Mouse (Mus musculus) limb, embryonic 14.5 days (tissue): Measurements from ENCODE around the gene Spg21. TPM values are rescaled to one million over a fixed set of nuclear protein-coding genes. Genes with fewer than 3 reads are reported as not detected.

Experiments
- ATAC-seq: fragments of 200-750 bp; cut with Nextera tagmentation; 2 replicates; pipeline ENCODE4 v1.8.0; 2017; ENCODE audit warnings: low read depth, moderate number of reproducible peaks, moderate TSS enrichment; ENCODE audit not compliant: low FRiP score
- DNase-seq: peaks from one replicate; pipeline ENCODE4 v3.0.0-alpha.2; 2015; ENCODE audit warnings: low spot score
- H3K27ac ChIP-seq: fragments of 300-500 bp; sonication (generic); replicated peaks from 2 replicates; pipeline ENCODE4 v1.5.1; 2014; ENCODE audit warnings: low read depth, mild to moderate bottlenecking, low read length, moderate library complexity, mixed read lengths
- H3K27me3 ChIP-seq: fragments of 300-500 bp; sonication (generic); 2 replicates; pipeline ENCODE4 v1.6.1; 2014; ENCODE audit warnings: low read length, mixed read lengths; ENCODE audit not compliant: control insufficient read depth, insufficient read depth
- H3K36me3 ChIP-seq: fragments of 300-500 bp; sonication (generic); 2 replicates; pipeline ENCODE4 v1.6.1; 2014; ENCODE audit warnings: mild to moderate bottlenecking, low read length, moderate library complexity, mixed read lengths; ENCODE audit not compliant: control insufficient read depth, insufficient read depth
- H3K4me1 ChIP-seq: fragments of 300-500 bp; sonication (generic); 2 replicates; pipeline ENCODE4 v1.6.1; 2014; ENCODE audit warnings: antibody characterized with exemption, low read length, mixed read lengths; ENCODE audit not compliant: control insufficient read depth, insufficient read depth
- H3K4me2 ChIP-seq: fragments of 300-500 bp; sonication (generic); replicated peaks from 2 replicates; pipeline ENCODE4 v1.6.1; 2014; ENCODE audit warnings: low read depth, mild to moderate bottlenecking, low read length, moderate library complexity; ENCODE audit not compliant: severe bottlenecking
- H3K4me3 ChIP-seq: fragments of 300-500 bp; sonication (generic); replicated peaks from 2 replicates; pipeline ENCODE4 v1.5.1; 2014; ENCODE audit warnings: low read length
- H3K9ac ChIP-seq: fragments of 300-500 bp; sonication (generic); 2 replicates; pipeline ENCODE4 v1.6.1; 2014; ENCODE audit warnings: mild to moderate bottlenecking, low read depth, low read length, moderate library complexity; ENCODE audit not compliant: severe bottlenecking
- H3K9me3 ChIP-seq: fragments of 300-500 bp; sonication (generic); 2 replicates; pipeline ENCODE4 v1.6.1; 2016; ENCODE audit warnings: low read length; ENCODE audit not compliant: control insufficient read depth
- POLR2A ChIP-seq: fragments of 200-500 bp; IDR thresholded peaks from 2 replicates; pipeline ENCODE4 v1.8.0; 2012; ENCODE audit warnings: inconsistent platforms, mild to moderate bottlenecking, moderate library complexity, borderline replicate concordance; ENCODE audit not compliant: insufficient read depth, insufficient read length; ENCODE audit errors: extremely low read depth
- WGBS: fragments of 180-500 bp; shearing (Covaris S2); extraction: QIAGEN DNeasy Blood & Tissue Kit; methylation state at CpG from one replicate; pipeline ENCODE4 v1.1.7; 2014; 5-methylcytosine and 5-hydroxymethylcytosine counted together
- polyA plus RNA-seq, 2 experiments: library from polyadenylated mRNA; depleted of rRNA in 1 of 2; stranded (reverse) in 1 of 2; unstranded in 1 of 2; fragments of >200 nt; fragmentation: Nextera tagmentation in 1 of 2; extraction: Ambion mirVana in 1 of 2; gene quantifications; 2 replicates each; pipeline versions ENCODE4 v1.2.1 to v1.2.3; 2012 to 2014

The Spg21 gene
- polyA plus RNA-seq, 2 experiments: 70.3 to 169 TPM

- no peak for ATAC-seq
- no peak for DNase-seq
- Histone ChIP-seq H3K27me3 (no peaks in the 10 kb centered on the region), H3K4me1 (no peaks in the 10 kb centered on the region), H3K4me2 (no peak overlapping the region), H3K9me3 (no peaks in the 10 kb centered on the region), H3K27ac (no peak overlapping the region), H3K36me3 (no peaks in the 10 kb centered on the region), H3K9ac (no peak overlapping the region), H3K4me3 (no peak overlapping the region)
- TF ChIP-seq POLR2A: no peak
- WGBS: 90% methylated on average over 3 of the region's 3 CpGs
Measured at GRCm38 (mm10) chr9:65534111-65534510, 73.4 kb downstream of the Spg21 start.

GRCm38 (mm10) chr9:65535191-65535722 is 74.5 kb downstream of the Spg21 start:
- Histone ChIP-seq H3K9ac (no peak overlapping the region), H3K4me2 (no peak overlapping the region), H3K9me3 (no peaks in the 10 kb centered on the region), H3K27me3 (no peaks in the 10 kb centered on the region), H3K4me3 (no peak overlapping the region), H3K4me1 (no peaks in the 10 kb centered on the region), H3K36me3 (no peaks in the 10 kb centered on the region), H3K27ac (no peak overlapping the region)
- TF ChIP-seq POLR2A: no peak
- WGBS: 46% methylated on average over 3 of the region's 3 CpGs
- ATAC-seq: no peak
- DNase-seq: no peak

GRCm38 (mm10) chr9:65535789-65536469 is 75.2 kb downstream of the Spg21 start:
- no peak overlapping the region for H3K4me2 ChIP-seq
- no peaks in the 10 kb centered on the region for H3K36me3 ChIP-seq
- no peak overlapping the region for H3K4me3 ChIP-seq
- no peaks in the 10 kb centered on the region for H3K9me3 ChIP-seq
- TF ChIP-seq POLR2A: no peak
- WGBS: 86% methylated on average over 10 of the region's 11 CpGs
- no peak for ATAC-seq
- no peak for DNase-seq
- H3K27ac ChIP-seq: no peak overlapping the region
- no peaks in the 10 kb centered on the region for H3K27me3 ChIP-seq
- no peaks in the 10 kb centered on the region for H3K4me1 ChIP-seq
- no peak overlapping the region for H3K9ac ChIP-seq

DNA sequence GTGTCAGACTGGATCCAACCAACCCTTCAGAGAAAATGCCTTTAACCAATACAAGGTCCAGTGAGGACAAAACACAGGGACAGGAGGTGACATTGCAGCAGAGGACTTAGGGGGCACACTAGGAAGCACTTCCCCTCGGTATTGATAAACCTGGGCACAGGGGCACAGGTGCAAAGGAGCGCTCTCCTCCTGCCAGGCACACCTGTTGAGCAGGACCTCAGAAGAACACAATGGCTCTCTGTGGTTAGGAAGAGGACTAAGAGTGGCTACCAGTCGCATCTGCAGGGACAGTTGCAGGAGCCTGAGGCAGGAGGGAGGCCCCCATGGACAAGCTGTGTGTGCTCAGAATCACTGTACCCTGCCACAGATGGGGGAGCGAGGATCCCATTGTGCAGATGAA is 75.7 kb downstream of the Spg21 start:
- DNase-seq: no peak
- Histone ChIP-seq H3K4me2 (no peak overlapping the region), H3K27ac (no peak overlapping the region), H3K4me1 (0 out of 2 replicates have a peak, but pooled peaks cover 3% of the 10 kb centered on the region), H3K4me3 (no peak overlapping the region), H3K36me3 (no peaks in the 10 kb centered on the region), H3K9ac (no peak overlapping the region), H3K27me3 (no peaks in the 10 kb centered on the region), H3K9me3 (no peaks in the 10 kb centered on the region)
- WGBS: 73% methylated on average over 4 of the region's 4 CpGs
- no peak for TF ChIP-seq POLR2A
- ATAC-seq: no peak

Other genes starting within 250 kb of the Spg21 start
- gene Cilp, start 195.8 kb upstream of the Spg21 start, polyA plus RNA-seq (2012; rRNA removed): 5.5 and 6.5 TPM in 2 replicates
- gene Cilp, start 195.8 kb upstream of the Spg21 start, polyA plus RNA-seq (2014; fragmentation: Nextera tagmentation; extraction: Ambion mirVana): 7.2 and 9.5 TPM in 2 replicates
- 19.6 and 23.8 TPM in 2 replicates for gene Clpx, start 166.7 kb upstream of the Spg21 start, polyA plus RNA-seq (2012; rRNA removed)
- 52.7 and 55.6 TPM in 2 replicates for gene Clpx, start 166.7 kb upstream of the Spg21 start, polyA plus RNA-seq (2014; fragmentation: Nextera tagmentation; extraction: Ambion mirVana)
- gene Pdcd7, start 114.8 kb upstream of the Spg21 start, polyA plus RNA-seq (2012; rRNA removed): 16.2 and 18.0 TPM in 2 replicates
- 15.7 and 17.5 TPM in 2 replicates for gene Pdcd7, start 114.8 kb upstream of the Spg21 start, polyA plus RNA-seq (2014; fragmentation: Nextera tagmentation; extraction: Ambion mirVana)
- gene Ubap1l, start 99.9 kb upstream of the Spg21 start, polyA plus RNA-seq (2012; rRNA removed): 0.51 and 0.62 TPM in 2 replicates
- 0.21 TPM in 1 of 2 replicates, not detected in the other for gene Ubap1l, start 99.9 kb upstream of the Spg21 start, polyA plus RNA-seq (2014; fragmentation: Nextera tagmentation; extraction: Ambion mirVana)
- gene Kbtbd13, start 69.3 kb upstream of the Spg21 start, polyA plus RNA-seq (2012; rRNA removed): 1.3 and 1.7 TPM in 2 replicates
- gene Kbtbd13, start 69.3 kb upstream of the Spg21 start, polyA plus RNA-seq (2014; fragmentation: Nextera tagmentation; extraction: Ambion mirVana): 1.3 and 1.5 TPM in 2 replicates
- 9.1 and 10.9 TPM in 2 replicates for gene Rasl12, start 62.4 kb upstream of the Spg21 start, polyA plus RNA-seq (2012; rRNA removed)
- gene Rasl12, start 62.4 kb upstream of the Spg21 start, polyA plus RNA-seq (2014; fragmentation: Nextera tagmentation; extraction: Ambion mirVana): 9.6 and 9.9 TPM in 2 replicates
- not detected in 2 replicates for gene Slc51b, start 38.0 kb upstream of the Spg21 start, polyA plus RNA-seq (2012; rRNA removed)
- not detected in 2 replicates for gene Slc51b, start 38.0 kb upstream of the Spg21 start, polyA plus RNA-seq (2014; fragmentation: Nextera tagmentation; extraction: Ambion mirVana)
- gene Mtfmt, start 25.2 kb upstream of the Spg21 start, polyA plus RNA-seq (2012; rRNA removed): 26.3 and 28.8 TPM in 2 replicates
- 18.7 and 22.5 TPM in 2 replicates for gene Mtfmt, start 25.2 kb upstream of the Spg21 start, polyA plus RNA-seq (2014; fragmentation: Nextera tagmentation; extraction: Ambion mirVana)
- gene Ankdd1a, start 59.2 kb downstream of the Spg21 start, polyA plus RNA-seq (2012; rRNA removed): 0.08 TPM in 1 of 2 replicates, not detected in the other
- gene Ankdd1a, start 59.2 kb downstream of the Spg21 start, polyA plus RNA-seq (2014; fragmentation: Nextera tagmentation; extraction: Ambion mirVana): not detected in 2 replicates
- 14.2 and 17.1 TPM in 2 replicates for gene Plekho2, start 119.1 kb downstream of the Spg21 start, polyA plus RNA-seq (2012; rRNA removed)
- gene Plekho2, start 119.1 kb downstream of the Spg21 start, polyA plus RNA-seq (2014; fragmentation: Nextera tagmentation; extraction: Ambion mirVana): 14.4 and 14.7 TPM in 2 replicates
- gene Pif1, start 126.2 kb downstream of the Spg21 start, polyA plus RNA-seq (2012; rRNA removed): 16.2 and 19.2 TPM in 2 replicates
- gene Pif1, start 126.2 kb downstream of the Spg21 start, polyA plus RNA-seq (2014; fragmentation: Nextera tagmentation; extraction: Ambion mirVana): 7.2 and 9.6 TPM in 2 replicates
- gene Rbpms2, start 168.7 kb downstream of the Spg21 start, polyA plus RNA-seq (2012; rRNA removed): 19.3 and 31.9 TPM in 2 replicates
- gene Rbpms2, start 168.7 kb downstream of the Spg21 start, polyA plus RNA-seq (2014; fragmentation: Nextera tagmentation; extraction: Ambion mirVana): 10.3 and 13.8 TPM in 2 replicates
- gene Oaz2, start 207.1 kb downstream of the Spg21 start, polyA plus RNA-seq (2012; rRNA removed): 199 and 250 TPM in 2 replicates
- gene Oaz2, start 207.1 kb downstream of the Spg21 start, polyA plus RNA-seq (2014; fragmentation: Nextera tagmentation; extraction: Ambion mirVana): 221 and 260 TPM in 2 replicates